In the genomic region with DNA sequence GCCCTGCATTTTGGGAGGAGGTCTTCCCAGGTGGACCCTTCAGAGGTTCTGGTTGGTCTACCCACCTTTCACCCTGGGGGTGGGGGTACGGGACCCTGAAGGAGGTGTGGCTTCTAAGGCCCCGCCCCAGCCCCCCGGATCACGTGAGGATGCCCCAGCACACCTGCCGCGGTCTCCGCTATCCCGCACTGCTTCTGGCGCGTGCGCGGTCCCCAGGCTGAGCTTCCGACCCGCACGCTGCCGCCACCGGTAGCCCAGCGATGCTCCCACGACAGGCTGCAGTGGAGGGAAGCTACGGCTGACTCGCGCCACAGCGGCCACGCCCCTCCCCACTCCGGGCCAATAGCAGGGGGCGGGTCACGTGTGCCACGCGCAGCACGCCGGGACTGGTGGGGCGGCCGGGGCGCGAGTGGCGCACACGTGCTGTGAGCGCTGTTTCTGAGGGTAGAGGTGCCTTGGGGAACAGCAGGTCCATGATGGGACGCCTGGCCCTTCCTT, we compare ENCODE assay signal across 8 mouse cellular contexts. TPM values are rescaled to one million over a fixed set of nuclear protein-coding genes. Genes with fewer than 3 reads are reported as not detected.
DNase-seq lines count a peak whose midpoint lies in the region; ATAC-seq lines count a peak whose summit lies in the region.

A gene (minus strand): TSS at position 319 of the 498 bp plus-strand sequence.

- H3K36me3 ChIP-seq in hindbrain, embryonic 15.5 days: peaks cover 37% of the 10 kb centered on the region

- peak within 1 kb of the TSS; percentile 79 for H3K27ac ChIP-seq in hindbrain, embryonic 15.5 days (replicated peaks)

- peak; percentile 91 for ATAC-seq in hindbrain, embryonic 15.5 days (ENCODE audit: low FRiP score, low read depth)
- ATAC-seq in megakaryocyte, adult 5-6 weeks (ENCODE audit: poor library complexity, severe bottlenecking): peak; percentile 100

- no peaks in the 10 kb centered on the region for H3K9me3 ChIP-seq in hindbrain, embryonic 15.5 days

- WGBS in hindbrain, embryonic 15.5 days: under 1% methylated on average over 39 of the region's 39 CpGs

- no peaks in the 10 kb centered on the region for H3K27me3 ChIP-seq in hindbrain, embryonic 15.5 days

- H3K4me3 ChIP-seq in hindbrain, embryonic 15.5 days: peak within 1 kb of the TSS; percentile 60

- H3K4me1 ChIP-seq in hindbrain, embryonic 15.5 days (replicated peaks): peaks cover 35% of the 10 kb centered on the region

- DNase-seq in T-cell, adult 2 months (ENCODE audit: low spot score): peak; percentile 93
- DNase-seq in cerebellum, postnatal 4 days (ENCODE audit: low spot score in 2 of 2): peak; percentile 66 to 83
- peak; percentile 77 for DNase-seq in gastrocnemius, adult 18-20 months (ENCODE audit: low spot score)
- DNase-seq in left cerebral cortex, adult 8-10 months (ENCODE audit: low spot score in 2 of 2): peak; percentile 76 to 89
- peak; percentile 93 to 94 for DNase-seq in right cerebral cortex, postnatal 10 days (ENCODE audit: low spot score in 2 of 2)
- peak; percentile 83 for DNase-seq in urinary bladder, postnatal 14 days (ENCODE audit: low spot score)

- H3K9ac ChIP-seq in hindbrain, embryonic 15.5 days: peak within 1 kb of the TSS; percentile 63

- H3K4me2 ChIP-seq in hindbrain, embryonic 15.5 days: peak within 1 kb of the TSS; percentile 96

RNA-seq across cellular contexts. Expression of the gene that starts here (rescaled TPM):
- under 1 TPM; 0.45 to 0.53 TPM for total RNA-seq in gastrocnemius, adult 18-20 months (2021)
- 8.5 and 9.1 TPM in 2 replicates for polyA plus RNA-seq in hindbrain, embryonic 15.5 days (2015; fragmentation: Nextera tagmentation; extraction: Ambion mirVana)
- 10 to 100 TPM; 12.1 to 15.8 (median 14.5) TPM for total RNA-seq in left cerebral cortex, adult 8-10 months (2022)
- 30.7 and 38.2 TPM in 2 replicates for total RNA-seq in megakaryocyte, adult 5-6 weeks (2015)
- 30.2 and 31.5 TPM in 2 replicates for total RNA-seq in megakaryocyte, adult 5-6 weeks (2017)

Comparison
In these comparisons a context has a peak if more than half of its experiments do, and no peak if none do; other contexts are left out.
1. Peak in every context shown above with its lines: DNase-seq, ATAC-seq, H3K4me3 ChIP-seq and H3K27ac ChIP-seq.
2. RNA of the gene that starts here (total RNA-seq): 30.2 to 38.2 TPM in megakaryocyte, adult 5-6 weeks and 12.1 to 15.8 TPM in left cerebral cortex, adult 8-10 months; 0.45 to 0.53 TPM in gastrocnemius, adult 18-20 months; every median in the first group is over 4 times any median in the second.
3. Peak in DNase-seq in gastrocnemius, adult 18-20 months; RNA of the gene not detected or under 1 TPM.